Mouse (Mus musculus) kidney, adult 9 months (tissue): ENCODE data around the gene Gm42791.

Source experiments
- DNase-seq: peaks from one replicate; pipeline ENCODE4 v3.0.0; 2022

The Gm42791 gene

DNA sequence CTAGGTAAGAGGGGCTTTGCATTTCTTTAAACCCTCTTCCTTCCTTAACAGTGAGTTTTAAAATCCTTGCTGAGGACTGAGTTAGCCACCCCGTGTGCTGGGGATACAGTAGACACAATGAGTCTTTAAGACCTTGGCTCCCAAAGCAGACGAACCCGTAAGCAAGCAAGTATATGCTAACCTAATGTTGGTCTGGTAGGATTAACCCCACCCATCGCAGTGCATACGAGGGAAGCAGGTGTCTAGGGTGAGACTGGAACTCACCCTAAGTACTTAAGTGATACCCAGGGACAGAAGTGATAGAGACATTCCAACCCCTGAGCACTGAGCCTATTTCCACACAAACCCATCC is 12.3 kb upstream of the Gm42791 start:
- no peak for DNase-seq

DNA sequence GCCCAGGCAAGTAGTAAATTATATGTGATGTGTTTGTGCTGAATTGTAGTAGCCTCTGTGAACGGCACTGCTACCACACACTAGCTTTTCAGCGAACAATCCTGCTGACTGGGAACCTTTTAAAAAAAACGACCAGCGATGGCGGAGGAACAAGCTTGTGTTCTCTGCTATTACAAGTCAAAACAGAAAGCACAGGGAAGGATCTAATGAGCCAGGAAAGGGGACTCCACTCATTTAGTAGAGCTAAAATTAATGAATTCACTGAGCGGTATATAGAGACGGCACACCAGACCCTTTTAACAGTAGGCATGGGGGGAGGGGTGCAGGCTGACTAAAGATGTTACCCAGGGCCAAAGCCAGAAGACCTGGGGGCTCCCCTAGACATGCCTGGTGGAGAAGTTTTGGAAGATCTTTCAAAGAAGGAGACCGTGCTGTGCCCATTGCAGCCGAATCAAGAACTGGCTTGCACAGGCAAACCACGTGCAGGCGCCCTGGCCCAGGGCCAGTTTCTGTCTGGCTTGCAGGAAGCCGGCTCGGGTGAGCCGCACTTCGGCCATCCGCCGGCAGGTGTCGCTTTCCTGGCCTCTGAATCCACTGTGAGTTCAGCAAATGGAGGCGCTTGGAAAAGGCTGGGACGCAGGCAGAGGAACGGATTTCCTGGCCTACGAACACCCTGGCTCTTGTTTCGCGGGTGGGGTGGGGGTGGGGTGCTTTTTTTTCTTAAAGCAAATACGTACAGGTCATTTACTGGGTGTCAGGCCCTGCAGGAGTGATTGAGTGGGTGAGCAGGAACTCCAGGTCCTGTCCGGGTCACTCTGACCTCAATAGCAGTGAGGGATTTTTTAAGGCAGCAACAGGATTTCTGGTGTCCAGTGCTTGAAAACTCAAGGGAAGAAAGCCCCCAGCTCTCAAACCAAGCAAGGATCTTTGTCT is 11.7 kb upstream of the Gm42791 start:
- peak; percentile 100 for DNase-seq

DNA sequence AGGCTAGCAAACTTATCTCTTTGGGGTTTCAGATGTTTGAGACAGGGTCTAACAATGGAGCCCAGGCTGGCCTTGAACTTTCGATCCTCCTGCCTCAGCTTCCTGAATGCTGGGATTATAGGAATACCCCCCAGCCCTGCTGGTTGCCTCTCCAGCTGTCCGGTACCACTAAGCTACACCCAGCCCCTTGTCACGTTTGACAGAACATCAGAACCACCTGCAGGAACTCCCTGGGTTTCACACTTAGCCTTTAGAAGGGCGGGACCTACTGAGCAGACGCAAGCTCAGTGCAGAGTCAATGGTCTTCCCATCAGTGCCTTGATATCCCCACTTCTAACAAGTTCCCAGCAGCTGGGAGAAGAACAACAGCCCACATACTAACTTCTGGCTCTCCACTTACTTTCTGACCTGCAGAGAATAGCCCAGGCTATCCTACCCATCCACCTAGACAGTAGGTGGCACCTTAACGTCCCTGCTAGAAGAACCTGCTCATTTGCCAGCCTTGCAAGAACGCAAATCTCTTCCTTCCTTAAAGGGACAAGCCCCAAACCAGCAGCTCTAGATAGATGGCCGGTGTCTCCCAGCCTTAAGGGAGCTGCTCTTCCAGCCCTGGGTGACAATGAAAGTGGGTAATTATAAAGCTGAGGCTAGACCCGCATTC is 10.9 kb upstream of the Gm42791 start:
- DNase-seq: peak; percentile 69

- DNase-seq: no peak
Measured at GRCm38 (mm10) chr5:149005083-149005482, 10.1 kb upstream of the Gm42791 start.

- no peak for DNase-seq
Measured at GRCm38 (mm10) chr5:149003137-149003536, 8.2 kb upstream of the Gm42791 start.

GRCm38 (mm10) chr5:149002803-149003115 is 7.8 kb upstream of the Gm42791 start:
- no peak for DNase-seq

- peak; percentile 90 for DNase-seq
Measured at GRCm38 (mm10) chr5:149002034-149002802, 7.3 kb upstream of the Gm42791 start.

GRCm38 (mm10) chr5:148999802-149000201 is 4.9 kb upstream of the Gm42791 start:
- no peak for DNase-seq

GRCm38 (mm10) chr5:148998512-148998911 is 3.6 kb upstream of the Gm42791 start:
- no peak for DNase-seq

GRCm38 (mm10) chr5:148996709-148997037 is 1.7 kb upstream of the Gm42791 start:
- no peak for DNase-seq

GRCm38 (mm10) chr5:148995962-148996708 is 1.2 kb upstream of the Gm42791 start:
- no peak for DNase-seq

DNA sequence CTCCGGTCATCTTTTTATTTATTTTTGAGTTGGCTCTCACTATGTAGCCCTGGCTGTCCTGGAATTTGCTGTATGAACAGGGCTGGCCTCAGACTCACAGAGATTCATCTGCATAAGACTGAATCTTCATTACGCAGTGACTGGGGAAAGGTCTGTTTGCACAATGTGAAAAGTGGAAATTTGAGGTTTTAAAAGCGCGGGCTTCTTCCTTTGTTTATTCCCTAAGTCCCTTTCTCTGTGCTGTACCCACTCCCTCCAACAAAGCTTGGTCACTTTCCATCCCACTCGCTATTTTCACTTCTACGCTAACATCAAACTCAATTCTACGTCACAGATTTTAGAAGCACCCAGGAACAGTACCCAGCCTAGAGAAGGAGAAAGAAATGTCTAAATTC is 639 bp downstream of the Gm42791 start:
- no peak for DNase-seq

- no peak for DNase-seq
Measured at GRCm38 (mm10) chr5:148992598-148992997, 2.3 kb downstream of the Gm42791 start.

DNA sequence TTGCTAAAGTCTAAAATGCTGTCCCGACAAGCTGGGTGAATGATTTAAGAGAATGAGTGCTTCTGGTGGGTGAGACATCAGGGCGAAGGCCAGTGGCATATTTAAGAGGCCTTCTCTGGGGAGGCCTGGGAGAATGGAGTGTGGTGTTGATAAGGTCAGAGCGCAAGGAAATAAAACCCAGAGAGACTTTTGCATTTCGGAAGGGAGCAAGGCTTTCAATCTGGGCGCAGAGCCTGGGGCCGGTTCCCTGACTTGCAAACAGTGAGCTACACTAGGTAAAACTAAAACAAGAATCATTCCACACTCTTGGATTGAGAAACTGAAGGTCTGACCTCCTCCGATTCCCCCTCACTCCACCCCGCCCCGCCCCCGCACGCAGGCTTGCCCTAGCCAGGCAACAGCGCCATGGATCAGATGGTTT is 4.0 kb downstream of the Gm42791 start:
- peak; percentile 91 for DNase-seq

- no peak for DNase-seq
Measured at GRCm38 (mm10) chr5:148989480-148989879, 5.5 kb downstream of the Gm42791 start.

DNA sequence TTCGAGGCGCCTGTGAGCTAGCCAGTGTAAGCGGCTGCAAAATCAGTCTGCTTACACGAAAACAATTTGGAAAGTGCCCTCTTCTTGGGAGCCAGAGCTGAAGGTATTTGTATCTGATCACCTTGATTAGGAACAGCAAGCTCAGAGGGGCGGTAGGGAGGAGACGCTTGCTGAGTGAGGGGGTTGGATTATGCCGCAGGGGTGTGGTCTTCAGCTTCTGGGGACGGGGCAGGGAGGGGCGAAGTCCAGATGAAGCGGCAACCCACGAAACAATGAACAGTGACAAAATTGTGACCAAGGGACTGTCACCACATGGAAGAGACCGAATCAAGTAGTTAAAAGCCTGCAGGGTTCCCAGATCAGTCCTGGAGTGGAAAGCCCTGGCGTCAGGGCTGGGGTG is 10.0 kb downstream of the Gm42791 start:
- no peak for DNase-seq

DNA sequence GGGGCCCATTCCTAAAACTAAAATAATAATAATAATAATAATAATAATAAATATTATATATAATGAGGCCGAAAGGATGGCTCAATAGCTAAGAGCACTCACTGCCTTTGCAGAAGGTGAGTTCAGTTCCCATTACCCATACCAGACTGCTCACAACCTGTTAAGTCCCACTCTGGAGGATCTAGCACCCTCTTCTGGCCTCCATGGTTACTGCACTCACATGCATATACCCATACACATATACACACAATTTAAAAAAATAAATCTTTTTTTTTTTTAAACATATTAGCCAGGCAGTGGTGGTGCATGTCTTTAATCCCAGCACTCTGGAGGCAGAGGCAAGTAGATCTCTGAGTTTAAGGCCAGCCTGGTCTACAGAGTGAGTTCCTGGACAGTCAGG is 11.3 kb downstream of the Gm42791 start:
- DNase-seq: no peak

GRCm38 (mm10) chr5:148983108-148983664 is 11.8 kb downstream of the Gm42791 start:
- DNase-seq: no peak

GRCm38 (mm10) chr5:148982396-148982795 is 12.6 kb downstream of the Gm42791 start:
- no peak for DNase-seq

GRCm38 (mm10) chr5:148980607-148981006 is 14.3 kb downstream of the Gm42791 start:
- DNase-seq: peak; percentile 89

- DNase-seq: peak; percentile 95
Measured at GRCm38 (mm10) chr5:148978458-148979165, 16.3 kb downstream of the Gm42791 start.
